ENCODE assay signal across 8 mouse cellular contexts in the genomic region with DNA sequence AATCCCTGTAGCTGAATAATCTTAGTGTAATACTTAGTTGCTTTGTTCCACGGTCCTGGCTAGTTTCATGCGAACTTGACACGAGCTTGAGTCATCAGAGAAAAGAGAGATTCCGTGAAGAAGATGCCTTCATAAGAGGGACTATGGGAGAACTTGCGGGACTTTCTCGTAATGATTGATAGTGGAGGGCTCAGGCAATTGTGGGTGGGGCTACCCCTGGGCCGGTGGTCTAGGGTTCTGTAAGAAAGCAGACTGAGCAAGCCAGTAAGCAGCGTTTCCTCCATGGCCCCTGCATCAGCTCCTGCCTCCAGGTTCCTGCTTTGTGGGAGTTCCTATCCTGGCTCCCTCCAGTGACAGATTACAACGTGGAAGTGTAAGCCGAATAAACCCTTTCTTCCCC. TPM values are rescaled to one million over a fixed set of nuclear protein-coding genes. Genes with fewer than 3 reads are reported as not detected.
DNase-seq lines count a peak whose midpoint lies in the region; ATAC-seq and TF ChIP-seq lines count a peak whose summit lies in the region.

No protein-coding gene starts in this region.

- peak overlapping the region; percentile 31; the same call in 1 of the 2 replicates for H3K4me2 ChIP-seq in limb, embryonic 11.5 days (ENCODE audit: low read depth, severe bottlenecking)
- H3K4me2 ChIP-seq in stomach, postnatal 0 days (replicated peaks; ENCODE audit: low read depth) = peak overlapping the region; percentile 71

- H3K27me3 ChIP-seq in megakaryocyte, embryonic 14.5 days (replicated peaks) = peaks cover 4% of the 10 kb centered on the region
- no peaks in the 10 kb centered on the region for H3K27me3 ChIP-seq in limb, embryonic 11.5 days (ENCODE audit: control insufficient read depth, insufficient read depth, low read length)
- H3K27me3 ChIP-seq in stomach, postnatal 0 days (ENCODE audit: control insufficient read depth, insufficient read depth, low read length) = no peaks in the 10 kb centered on the region

- H3K9ac ChIP-seq in limb, embryonic 11.5 days (ENCODE audit: low read length) = no peak overlapping the region
- no peak overlapping the region for H3K9ac ChIP-seq in stomach, postnatal 0 days (ENCODE audit: low read length)

- H3K4me1 ChIP-seq in megakaryocyte, embryonic 14.5 days = peaks cover 60% of the 10 kb centered on the region
- peaks cover 5% of the 10 kb centered on the region; the same call in 1 of the 2 replicates for H3K4me1 ChIP-seq in limb, embryonic 11.5 days (ENCODE audit: control insufficient read depth, insufficient read depth, low read length)
- H3K4me1 ChIP-seq in stomach, postnatal 0 days (replicated peaks; ENCODE audit: control insufficient read depth, insufficient read depth) = no peaks in the 10 kb centered on the region

- 32% methylated on average over 10 of the region's 10 CpGs for WGBS in limb, embryonic 11.5 days
- 18% methylated on average over 10 of the region's 10 CpGs for WGBS in stomach, postnatal 0 days

- no peak for ATAC-seq in megakaryocyte, adult 5-6 weeks (ENCODE audit: poor library complexity, severe bottlenecking)
- ATAC-seq in limb, embryonic 11.5 days (ENCODE audit: insufficient number of reproducible peaks, low FRiP score, low TSS enrichment, low read depth) = no peak
- ATAC-seq in stomach, postnatal 0 days (ENCODE audit: low FRiP score, low TSS enrichment) = no peak

- H3K4me3 ChIP-seq in megakaryocyte, embryonic 14.5 days (replicated peaks) = peak overlapping the region; percentile 94
- H3K4me3 ChIP-seq in limb, embryonic 11.5 days (ENCODE audit: low read depth, low read length) = no peak overlapping the region
- H3K4me3 ChIP-seq in stomach, postnatal 0 days (ENCODE audit: low read depth, low read length) = no peak overlapping the region

- TF ChIP-seq EP300 in stomach, postnatal 0 days (optimal IDR thresholded peaks at IDR 0.05) = no peak

- H3K9me3 ChIP-seq in megakaryocyte, embryonic 14.5 days = no peaks in the 10 kb centered on the region
- no peaks in the 10 kb centered on the region for H3K9me3 ChIP-seq in limb, embryonic 11.5 days (ENCODE audit: control insufficient read depth, low read length)
- no peaks in the 10 kb centered on the region for H3K9me3 ChIP-seq in stomach, postnatal 0 days (ENCODE audit: control insufficient read depth, low read length)

- peaks cover 2% of the 10 kb centered on the region for H3K36me3 ChIP-seq in megakaryocyte, embryonic 14.5 days (replicated peaks; ENCODE audit: low read length)
- H3K36me3 ChIP-seq in limb, embryonic 11.5 days (ENCODE audit: control insufficient read depth, insufficient read depth, low read length) = no peaks in the 10 kb centered on the region
- H3K36me3 ChIP-seq in stomach, postnatal 0 days (ENCODE audit: control insufficient read depth, insufficient read depth, low read length) = no peaks in the 10 kb centered on the region

- H3K27ac ChIP-seq in limb, embryonic 11.5 days (replicated peaks; ENCODE audit: low read depth, low read length) = no peak overlapping the region
- H3K27ac ChIP-seq in stomach, postnatal 0 days (replicated peaks) = no peak overlapping the region

- no peak for TF ChIP-seq CTCF in stomach, postnatal 0 days (IDR thresholded peaks at IDR 0.05; ENCODE audit: low read depth)

- DNase-seq in embryo, embryonic 11 days = peak; percentile 21
- no peak for DNase-seq in embryo, embryonic 10 days (ENCODE audit: low spot score)
- no peak for DNase-seq in limb, embryonic 11.5 days (ENCODE audit: low spot score)
- no peak for DNase-seq in stomach, postnatal 0 days (ENCODE audit: low spot score)
- no peak for DNase-seq in left cerebral cortex, adult 11 months (ENCODE audit: low spot score)
- DNase-seq in right cerebral cortex, postnatal 10 days (ENCODE audit: low spot score in 2 of 2) = no peak

RNA-seq across cellular contexts. Expression of a gene that starts 0.8 kb away (rescaled TPM):
- 0.41 TPM in 1 of 2 replicates, not detected in the other for polyA plus RNA-seq in megakaryocyte, embryonic 14.5 days (2012; ENCODE audit: insufficient read depth, low replicate concordance)
- 1.5 and 3.0 TPM in 2 replicates for total RNA-seq in megakaryocyte, adult 5-6 weeks (2015)
- total RNA-seq in megakaryocyte, adult 5-6 weeks (2017) = 2.9 and 3.3 TPM in 2 replicates
- polyA plus RNA-seq in limb, embryonic 11.5 days (2014; fragmentation: Nextera tagmentation; extraction: Ambion mirVana) = 4.5 and 8.7 TPM in 2 replicates
- polyA plus RNA-seq in stomach, postnatal 0 days (2015; fragmentation: Nextera tagmentation; extraction: Ambion mirVana) = 0.98 and 1.2 TPM in 2 replicates

RNA-seq across cellular contexts. Expression of a gene that starts 7.7 kb away (rescaled TPM):
- 1.4 and 1.8 TPM in 2 replicates for polyA plus RNA-seq in megakaryocyte, embryonic 14.5 days (2012; ENCODE audit: insufficient read depth, low replicate concordance)
- total RNA-seq in megakaryocyte, adult 5-6 weeks (2015) = 0.52 and 1.2 TPM in 2 replicates
- total RNA-seq in megakaryocyte, adult 5-6 weeks (2017) = 0.55 and 0.85 TPM in 2 replicates
- 0.21 and 0.29 TPM in 2 replicates for polyA plus RNA-seq in limb, embryonic 11.5 days (2014; fragmentation: Nextera tagmentation; extraction: Ambion mirVana)
- polyA plus RNA-seq in stomach, postnatal 0 days (2015; fragmentation: Nextera tagmentation; extraction: Ambion mirVana) = 0.56 and 0.57 TPM in 2 replicates

RNA-seq across cellular contexts. Expression of a gene that starts 43.8 kb away (rescaled TPM):
- polyA plus RNA-seq in megakaryocyte, embryonic 14.5 days (2012; ENCODE audit: insufficient read depth, low replicate concordance) = 56.0 and 121 TPM in 2 replicates
- 34.1 and 34.5 TPM in 2 replicates for total RNA-seq in megakaryocyte, adult 5-6 weeks (2015)
- 17.0 and 18.8 TPM in 2 replicates for total RNA-seq in megakaryocyte, adult 5-6 weeks (2017)
- polyA plus RNA-seq in limb, embryonic 11.5 days (2014; fragmentation: Nextera tagmentation; extraction: Ambion mirVana) = 63.2 and 70.6 TPM in 2 replicates
- polyA plus RNA-seq in stomach, postnatal 0 days (2015; fragmentation: Nextera tagmentation; extraction: Ambion mirVana) = 27.1 and 31.1 TPM in 2 replicates
